Mouse (Mus musculus) olfactory bulb, adult 2 months (tissue): ENCODE data around the gene Miip.

Source experiments
- CTCF ChIP-seq: fragments of 200-500 bp; IDR thresholded peaks from 2 replicates; pipeline ENCODE4 v1.5.1; 2012; ENCODE audit warnings: low read depth, mild to moderate bottlenecking, low read length, moderate library complexity; ENCODE audit not compliant: insufficient read depth
- POLR2A ChIP-seq: fragments of 200-500 bp; IDR thresholded peaks from 2 replicates; pipeline ENCODE4 v1.6.1; 2012; ENCODE audit warnings: mild to moderate bottlenecking, low read depth, low read length, moderate library complexity; ENCODE audit not compliant: insufficient read depth

GRCm38 (mm10) chr4:147904313-147905089 lies 35.9 kb upstream of the Miip start, which contains the start of gene Mfn2:
- no peak for TF ChIP-seq CTCF
- peak; percentile 53; the same call in 1 of the 2 replicates for TF ChIP-seq POLR2A
